Mouse (Mus musculus) CH12.LX (cell line): ENCODE results near the gene Tbc1d25. TPM values are rescaled to one million over a fixed set of nuclear protein-coding genes. Genes with fewer than 3 reads are reported as not detected.

ENCODE experiments used
- DNase-seq: peaks from one replicate; pipeline ENCODE4 v3.0.0-alpha.2; 2013; ENCODE audit errors: extremely low read depth
- H3K27ac ChIP-seq: 2 replicates; pipeline ENCODE4 v1.5.1; 2012; ENCODE audit warnings: low read depth, mild to moderate bottlenecking, control low read depth, moderate library complexity; ENCODE audit not compliant: insufficient read depth
- H3K27me3 ChIP-seq: replicated peaks from 2 replicates; pipeline ENCODE3; 2012; ENCODE audit warnings: inconsistent platforms
- H3K36me3 ChIP-seq, 2 experiments: replicated peaks in 1 of 2; 2 replicates each; pipeline versions ENCODE3 to v1.6.1; 2012; ENCODE audit warnings: inconsistent platforms in 1 of 2, low read length in 1 of 2, mild to moderate bottlenecking in 1 of 2, mixed read lengths in 1 of 2, moderate library complexity in 1 of 2; ENCODE audit not compliant: control insufficient read depth in 1 of 2, insufficient read depth in 1 of 2
- H3K4me1 ChIP-seq, 2 experiments: 2 replicates each; pipeline ENCODE4 v1.6.1; 2012; ENCODE audit warnings: inconsistent platforms in 1 of 2, moderate library complexity in 1 of 2; ENCODE audit not compliant: insufficient read depth in 2 of 2, control insufficient read depth in 1 of 2
- H3K4me2 ChIP-seq: 2 replicates; pipeline ENCODE4 v1.6.1; 2012; ENCODE audit warnings: low read depth, mild to moderate bottlenecking, control low read depth; ENCODE audit not compliant: poor library complexity, insufficient read depth, severe bottlenecking
- H3K4me3 ChIP-seq, 3 experiments: fragments of 150-350 bp in 1 of 3; sonication (generic) in 1 of 3; replicated peaks in 1 of 3; 2 replicates each; pipeline versions ENCODE3 to v1.5.1; 2011 to 2012; ENCODE audit warnings: low read depth in 2 of 3, low read length in 2 of 3, mild to moderate bottlenecking in 2 of 3, moderate library complexity in 2 of 3, control low read depth in 1 of 3, improper control_type of control experiment in 1 of 3, inconsistent platforms in 1 of 3, mixed read lengths in 1 of 3; ENCODE audit not compliant: poor library complexity in 1 of 3
- H3K79me2 ChIP-seq: replicated peaks from 2 replicates; pipeline ENCODE4 v1.6.1; 2012; ENCODE audit warnings: mild to moderate bottlenecking, moderate library complexity; ENCODE audit not compliant: control insufficient read depth, poor library complexity, insufficient read depth, severe bottlenecking; ENCODE audit errors: extremely low read depth
- H3K9ac ChIP-seq: 2 replicates; pipeline ENCODE4 v1.6.1; 2012; ENCODE audit warnings: low read depth, mild to moderate bottlenecking, control low read depth, moderate library complexity; ENCODE audit not compliant: insufficient read depth
- H3K9me3 ChIP-seq: replicated peaks from 2 replicates; pipeline ENCODE3; 2012; ENCODE audit warnings: low read length, inconsistent platforms, mixed read lengths
- CHD1 ChIP-seq: IDR thresholded peaks from 2 replicates; pipeline ENCODE4 v1.6.1; 2012; ENCODE audit warnings: low read depth, low read length, improper control_type of control experiment, inconsistent platforms
- CHD2 ChIP-seq: IDR thresholded peaks from 2 replicates; pipeline ENCODE4 v1.6.1; 2011; ENCODE audit warnings: low read length, improper control_type of control experiment
- E2F4 ChIP-seq: IDR thresholded peaks from 2 replicates; pipeline ENCODE4 v1.6.1; 2011; ENCODE audit warnings: low read depth, low read length, improper control_type of control experiment; ENCODE audit not compliant: insufficient replicate concordance
- EP300 ChIP-seq: IDR thresholded peaks from 2 replicates; pipeline ENCODE4 v1.6.1; 2011; ENCODE audit warnings: low read length, improper control_type of control experiment
- GABPA ChIP-seq: IDR thresholded peaks from 2 replicates; pipeline ENCODE4 v1.6.1; 2012; ENCODE audit warnings: low read depth, low read length, improper control_type of control experiment, inconsistent platforms; ENCODE audit not compliant: insufficient replicate concordance
- HCFC1 ChIP-seq: IDR thresholded peaks from 2 replicates; pipeline ENCODE4 v1.6.1; 2012; ENCODE audit warnings: low read depth, mild to moderate bottlenecking, inconsistent platforms, low read length, improper control_type of control experiment
- JUN ChIP-seq: IDR thresholded peaks from 2 replicates; pipeline ENCODE4 v1.6.1; 2011; ENCODE audit warnings: low read depth, mild to moderate bottlenecking, low read length, improper control_type of control experiment, moderate library complexity; ENCODE audit not compliant: insufficient read depth
- JUND ChIP-seq: conservative IDR thresholded peaks from 2 replicates; pipeline ENCODE4 v1.6.1; 2011; ENCODE audit warnings: low read depth, low read length, improper control_type of control experiment
- KAT2A ChIP-seq: IDR thresholded peaks from 2 replicates; pipeline ENCODE4 v1.6.1; 2012; ENCODE audit warnings: low read length, improper control_type of control experiment, inconsistent platforms; ENCODE audit not compliant: insufficient replicate concordance
- MAFK ChIP-seq: IDR thresholded peaks from 2 replicates; pipeline ENCODE4 v1.6.1; 2011; ENCODE audit warnings: low read length, improper control_type of control experiment; ENCODE audit not compliant: insufficient replicate concordance
- MAX ChIP-seq: IDR thresholded peaks from 2 replicates; pipeline ENCODE4 v1.6.1; 2011; ENCODE audit warnings: low read length, improper control_type of control experiment
- MAZ ChIP-seq: IDR thresholded peaks from 2 replicates; pipeline ENCODE4 v1.6.1; 2012; ENCODE audit warnings: low read depth, mild to moderate bottlenecking, inconsistent platforms, low read length, improper control_type of control experiment, moderate library complexity
- MEF2A ChIP-seq: IDR thresholded peaks from 2 replicates; pipeline ENCODE4 v1.6.1; 2014; ENCODE audit warnings: low read depth, mild to moderate bottlenecking, inconsistent platforms, low read length, improper control_type of control experiment, borderline replicate concordance
- NELFE ChIP-seq: IDR thresholded peaks from 2 replicates; pipeline ENCODE4 v1.6.1; 2011; ENCODE audit warnings: low read depth, low read length, improper control_type of control experiment
- NRF1 ChIP-seq: IDR thresholded peaks from 2 replicates; pipeline ENCODE4 v1.6.1; 2014; ENCODE audit warnings: low read depth, mild to moderate bottlenecking, inconsistent platforms, low read length, improper control_type of control experiment, moderate library complexity
- PAX5 ChIP-seq: IDR thresholded peaks from 2 replicates; pipeline ENCODE4 v1.6.1; 2012; ENCODE audit warnings: low read length, inconsistent platforms, mixed read lengths
- POLR2A ChIP-seq: IDR thresholded peaks from 2 replicates; pipeline ENCODE4 v1.6.1; 2011; ENCODE audit warnings: low read depth, mild to moderate bottlenecking, improper control_type of control experiment, low read length
- SIN3A ChIP-seq: IDR thresholded peaks from 2 replicates; pipeline ENCODE4 v1.6.1; 2012; ENCODE audit warnings: low read length, improper control_type of control experiment, inconsistent platforms
- TBP ChIP-seq: conservative IDR thresholded peaks from 2 replicates; pipeline ENCODE4 v1.6.1; 2011; ENCODE audit warnings: low read depth, low read length, improper control_type of control experiment
- TCF12 ChIP-seq: IDR thresholded peaks from 2 replicates; pipeline ENCODE4 v1.6.1; 2014; ENCODE audit warnings: low read depth, mild to moderate bottlenecking, inconsistent platforms, low read length, improper control_type of control experiment
- UBTF ChIP-seq: IDR thresholded peaks from 2 replicates; pipeline ENCODE4 v1.6.1; 2012; ENCODE audit warnings: low read depth, mild to moderate bottlenecking, inconsistent platforms, low read length, improper control_type of control experiment, moderate library complexity
- USF1 ChIP-seq: IDR thresholded peaks from 2 replicates; pipeline ENCODE4 v1.6.1; 2014; ENCODE audit warnings: low read depth, mild to moderate bottlenecking, inconsistent platforms, low read length, improper control_type of control experiment
- USF2 ChIP-seq: conservative IDR thresholded peaks from 2 replicates; pipeline ENCODE4 v1.6.1; 2011; ENCODE audit warnings: low read depth, low read length, improper control_type of control experiment
- ZMIZ1 ChIP-seq: IDR thresholded peaks from 2 replicates; pipeline ENCODE4 v1.6.1; 2012; ENCODE audit warnings: low read depth, mild to moderate bottlenecking, inconsistent platforms, low read length, improper control_type of control experiment
- ZNF384 ChIP-seq: IDR thresholded peaks from 2 replicates; pipeline ENCODE4 v1.6.1; 2012; ENCODE audit warnings: low read depth, low read length, improper control_type of control experiment, inconsistent platforms
- dilution Hi-C: fragments of 300-500 bp; cut with MboI; formaldehyde crosslinking; loops from 2 replicates; pipeline ENCODE4 v1.14.3; 2020; ENCODE audit warnings: low sequenced_read_pairs; ENCODE audit not compliant: extremely low pct_unique_long_range_greater_than_20kb, extremely low pct_ligation_motif_present
- in situ Hi-C: fragments of 300-500 bp; cut with MboI; formaldehyde crosslinking; loops from 3 replicates; pipeline ENCODE4 v1.14.3; 2019; ENCODE audit warnings: low sequenced_read_pairs, low pct_ligation_motif_present, low pct_unique_long_range_greater_than_20kb, mixed read lengths
- polyA plus RNA-seq: library from polyadenylated mRNA; unstranded; fragments of >175 nt; gene quantifications from 2 replicates; pipeline ENCODE4 v1.2.1, GENCODE M21; 2012; ENCODE audit warnings: low read depth; ENCODE audit not compliant: insufficient read length
- total RNA-seq, 2 experiments: library from RNA; depleted of rRNA; stranded (reverse); fragments of 300-350 nt in 1 of 2; fragments of >200 nt in 1 of 2; gene quantifications; 2 replicates each; pipeline ENCODE4 v1.2.3; 2012 to 2014

Tbc1d25 gene
- total and polyA plus RNA-seq, 3 experiments: 2.4 to 10.2 (median 6.0) TPM

- dilution Hi-C loops (no loop called here), in situ Hi-C loops (no loop called here)
- Histone ChIP-seq H3K9me3 (no peaks in the 10 kb centered on the region), H3K4me1 (peaks cover 0 to 10% of the 10 kb centered on the region in 2 experiments), H3K27ac (no peak overlapping the region), H3K4me3 (no peak overlapping the region), H3K27me3 (no peaks in the 10 kb centered on the region), H3K4me2 (no peak overlapping the region), H3K9ac (no peak overlapping the region), H3K79me2 (no peaks in the 10 kb centered on the region), H3K36me3 (no peaks in the 10 kb centered on the region)
- TF ChIP-seq GABPA (no peak), JUN (no peak), MEF2A (no peak), MAFK (no peak), KAT2A (no peak), CHD2 (no peak), ZMIZ1 (no peak), ZNF384 (no peak), USF1 (no peak), NELFE (no peak), POLR2A (no peak), TBP (no peak), HCFC1 (no peak), MAZ (no peak), PAX5 (no peak), E2F4 (no peak), TCF12 (no peak), CHD1 (no peak)
- no peak for DNase-seq
Observed at GRCm38 (mm10) chrX:8223473-8223872, 47.5 kb upstream of the Tbc1d25 start.

GRCm38 (mm10) chrX:8222678-8223421 lies 46.9 kb upstream of the Tbc1d25 start:
- no peak overlapping the region for H3K27ac ChIP-seq
- TF ChIP-seq JUND: no peak
- no peak for TF ChIP-seq SIN3A
- TF ChIP-seq MAX: no peak
- TF ChIP-seq TBP: no peak
- TF ChIP-seq EP300: no peak
- TF ChIP-seq USF1: no peak
- TF ChIP-seq HCFC1: no peak
- TF ChIP-seq CHD1: no peak
- TF ChIP-seq NRF1: no peak
- TF ChIP-seq USF2: no peak
- TF ChIP-seq MAZ: no peak
- no peak for TF ChIP-seq UBTF

More at GRCm38 (mm10) chrX:8222678-8223421, 46.9 kb upstream of the Tbc1d25 start:
- dilution Hi-C loops: no loop called here
- DNase-seq: no peak
- H3K4me2 ChIP-seq: no peak overlapping the region
- H3K79me2 ChIP-seq: no peaks in the 10 kb centered on the region
- in situ Hi-C loops: no loop called here
- H3K27me3 ChIP-seq: no peaks in the 10 kb centered on the region
- no peaks in the 10 kb centered on the region for H3K9me3 ChIP-seq
- H3K9ac ChIP-seq: no peak overlapping the region
- peaks cover 0 to 10% of the 10 kb centered on the region in 2 experiments for H3K4me1 ChIP-seq
- H3K36me3 ChIP-seq: no peaks in the 10 kb centered on the region
- H3K4me3 ChIP-seq: no peak overlapping the region
